In genomic region chr6:93665056-93665805, GRCm38 (mm10) we compare ENCODE assay signal across 28 mouse cellular contexts.
DNase-seq lines count a peak whose midpoint lies in the region; ATAC-seq lines count a peak whose summit lies in the region.
"Had no signal": no experiment of that assay in that cellular context is flagged by ENCODE, and none has a peak within 500 bp of the region (broad histone marks: within the 10 kb centered on the region; RNA-seq: fewer than 3 reads in every experiment).

No protein-coding gene starts in this region.

- no peak overlapping the region for H3K4me3 ChIP-seq in embryonic facial prominence, embryonic 12.5 days
- H3K4me3 ChIP-seq in embryonic facial prominence, embryonic 10.5 days = no peak overlapping the region
- no peak overlapping the region for H3K4me3 ChIP-seq in limb, embryonic 12.5 days (replicated peaks)
- H3K4me3 ChIP-seq in limb, embryonic 10.5 days = no peak overlapping the region
- no peak overlapping the region for H3K4me3 ChIP-seq in embryonic facial prominence, embryonic 14.5 days (ENCODE audit: low read depth, low read length)
- H3K4me3 ChIP-seq: embryonic facial prominence, embryonic 15.5 days; erythroblast, embryonic 14.5 days; forebrain, embryonic 10.5 days; forebrain, embryonic 12.5 days had no signal

- H3K4me2 ChIP-seq in embryonic facial prominence, embryonic 12.5 days (replicated peaks) = no peak overlapping the region
- no peak overlapping the region for H3K4me2 ChIP-seq in limb, embryonic 12.5 days
- H3K4me2 ChIP-seq in embryonic facial prominence, embryonic 14.5 days (ENCODE audit: low read depth, low read length) = no peak overlapping the region
- H3K4me2 ChIP-seq: embryonic facial prominence, embryonic 15.5 days; forebrain, embryonic 12.5 days had no signal

- H3K36me3 ChIP-seq in embryonic facial prominence, embryonic 12.5 days = no peaks in the 10 kb centered on the region
- no peaks in the 10 kb centered on the region for H3K36me3 ChIP-seq in embryonic facial prominence, embryonic 10.5 days (replicated peaks)
- H3K36me3 ChIP-seq in limb, embryonic 12.5 days = no peaks in the 10 kb centered on the region
- H3K36me3 ChIP-seq in limb, embryonic 10.5 days = no peaks in the 10 kb centered on the region
- H3K36me3 ChIP-seq in embryonic facial prominence, embryonic 14.5 days (ENCODE audit: control insufficient read depth, insufficient read depth, low read length) = no peaks in the 10 kb centered on the region
- H3K36me3 ChIP-seq: embryonic facial prominence, embryonic 15.5 days; forebrain, embryonic 10.5 days; forebrain, embryonic 12.5 days; G1E had no signal

- 0 out of 2 replicates have a peak overlapping the region, but pooled peaks have one; percentile 1 for H3K27ac ChIP-seq in embryonic facial prominence, embryonic 12.5 days
- H3K27ac ChIP-seq in embryonic facial prominence, embryonic 10.5 days (replicated peaks) = no peak overlapping the region
- 0 out of 2 replicates have a peak overlapping the region, but pooled peaks have one; percentile 26 for H3K27ac ChIP-seq in limb, embryonic 12.5 days
- H3K27ac ChIP-seq in limb, embryonic 10.5 days = no peak overlapping the region
- H3K27ac ChIP-seq in embryonic facial prominence, embryonic 14.5 days (replicated peaks; ENCODE audit: low read depth, low read length) = no peak overlapping the region
- H3K27ac ChIP-seq: embryonic facial prominence, embryonic 15.5 days; forebrain, embryonic 10.5 days; forebrain, embryonic 12.5 days had no signal

- H3K4me1 ChIP-seq in embryonic facial prominence, embryonic 12.5 days = peaks cover 11% of the 10 kb centered on the region
- H3K4me1 ChIP-seq in embryonic facial prominence, embryonic 10.5 days = peaks cover 10% of the 10 kb centered on the region
- peaks cover 20% of the 10 kb centered on the region for H3K4me1 ChIP-seq in limb, embryonic 12.5 days (replicated peaks)
- peaks cover 37% of the 10 kb centered on the region for H3K4me1 ChIP-seq in limb, embryonic 10.5 days
- H3K4me1 ChIP-seq in embryonic facial prominence, embryonic 14.5 days (ENCODE audit: control insufficient read depth, insufficient read depth, low read length) = 0 out of 2 replicates have a peak, but pooled peaks cover 4% of the 10 kb centered on the region
- H3K4me1 ChIP-seq: forebrain, embryonic 12.5 days had no signal

- H3K9me3 ChIP-seq in embryonic facial prominence, embryonic 12.5 days = no peaks in the 10 kb centered on the region
- H3K9me3 ChIP-seq in embryonic facial prominence, embryonic 10.5 days = no peaks in the 10 kb centered on the region
- H3K9me3 ChIP-seq in limb, embryonic 12.5 days = no peaks in the 10 kb centered on the region
- H3K9me3 ChIP-seq in limb, embryonic 10.5 days (replicated peaks) = no peaks in the 10 kb centered on the region
- H3K9me3 ChIP-seq in embryonic facial prominence, embryonic 14.5 days (ENCODE audit: control insufficient read depth, low read length) = no peaks in the 10 kb centered on the region
- H3K9me3 ChIP-seq: embryonic facial prominence, embryonic 15.5 days; forebrain, embryonic 10.5 days; forebrain, embryonic 12.5 days had no signal

- DNase-seq in embryonic facial prominence, embryonic 10.5 days (ENCODE audit: low spot score) = no peak
- no peak for DNase-seq in limb, embryonic 10.5 days (ENCODE audit: low spot score)
- peak; percentile 71 for DNase-seq in R1 (ENCODE audit: low read depth, low spot score)
- peak; percentile 17 for DNase-seq in embryonic facial prominence, embryonic 14.5 days (ENCODE audit: low spot score)
- no peak for DNase-seq in embryo, embryonic 11 days
- no peak for DNase-seq in left cerebral cortex, postnatal 25 days (ENCODE audit: low spot score in 2 of 2)
- DNase-seq: adrenal gland, adult 8-10 months; adrenal gland, postnatal 14 days; adrenal gland, postnatal 36 days; B cell, adult 2 months; cerebellum, adult 11-12 months; cerebellum, adult 2 months; cerebellum, adult 9-10 months; cerebellum, postnatal 10 days; cerebellum, postnatal 25 days had no signal

- H3K27me3 ChIP-seq in embryonic facial prominence, embryonic 12.5 days = no peaks in the 10 kb centered on the region
- H3K27me3 ChIP-seq in embryonic facial prominence, embryonic 10.5 days (replicated peaks; ENCODE audit: low read depth, poor library complexity, severe bottlenecking) = no peaks in the 10 kb centered on the region; the same call in 1 of the 2 replicates
- H3K27me3 ChIP-seq in limb, embryonic 12.5 days = no peaks in the 10 kb centered on the region
- no peaks in the 10 kb centered on the region for H3K27me3 ChIP-seq in limb, embryonic 10.5 days (ENCODE audit: low read depth, poor library complexity, severe bottlenecking)
- H3K27me3 ChIP-seq in embryonic facial prominence, embryonic 14.5 days (replicated peaks; ENCODE audit: control insufficient read depth, insufficient read depth, low read length) = no peaks in the 10 kb centered on the region
- H3K27me3 ChIP-seq: CH12.LX; embryonic facial prominence, embryonic 15.5 days; forebrain, embryonic 12.5 days; Patski had no signal

- intact Hi-C loops in left cerebral cortex, postnatal 25 days (cut with DNase I) = no loop called here

- ATAC-seq in embryonic facial prominence, embryonic 12.5 days (ENCODE audit: insufficient number of reproducible peaks, insufficient read depth, low FRiP score, low TSS enrichment) = no peak
- ATAC-seq in limb, embryonic 12.5 days (ENCODE audit: insufficient number of reproducible peaks, insufficient read depth, low FRiP score, low TSS enrichment, low read depth) = no peak
- ATAC-seq in embryonic facial prominence, embryonic 14.5 days (ENCODE audit: low read depth) = no peak
- ATAC-seq: activated CD4-positive, CD25-positive, alpha-beta regulatory T cell, adult 4 months; CD4-positive, CD25-positive, alpha-beta regulatory T cell, adult 4 months; forebrain, embryonic 14.5 days; forebrain, embryonic 16.5 days; Patski had no signal

- WGBS in embryonic facial prominence, embryonic 12.5 days = 82% methylated on average over 12 of the region's 12 CpGs
- 89% methylated on average over 12 of the region's 12 CpGs for WGBS in embryonic facial prominence, embryonic 10.5 days
- WGBS in limb, embryonic 12.5 days = 79% methylated on average over 12 of the region's 12 CpGs
- 87% methylated on average over 12 of the region's 12 CpGs for WGBS in limb, embryonic 10.5 days
- 77% methylated on average over 12 of the region's 12 CpGs for WGBS in embryonic facial prominence, embryonic 14.5 days

- no peak overlapping the region for H3K9ac ChIP-seq in embryonic facial prominence, embryonic 12.5 days
- H3K9ac ChIP-seq in limb, embryonic 12.5 days (replicated peaks) = no peak overlapping the region
- H3K9ac ChIP-seq in embryonic facial prominence, embryonic 14.5 days (ENCODE audit: low read depth, low read length) = no peak overlapping the region
- H3K9ac ChIP-seq: embryonic facial prominence, embryonic 15.5 days; forebrain, embryonic 12.5 days had no signal

Comparison
In these comparisons a context has a peak if more than half of its experiments do, and no peak if none do; other contexts are left out.
1. H3K27ac ChIP-seq: peak in embryonic facial prominence, embryonic 12.5 days (single experiment) and limb, embryonic 12.5 days (single experiment); none in embryonic facial prominence, embryonic 10.5 days (single experiment), limb, embryonic 10.5 days (single experiment) and embryonic facial prominence, embryonic 14.5 days (single experiment).
2. DNase-seq: peak in R1 (single experiment) and embryonic facial prominence, embryonic 14.5 days (single experiment); none in embryonic facial prominence, embryonic 10.5 days (single experiment), limb, embryonic 10.5 days (single experiment), embryo, embryonic 11 days (single experiment) and left cerebral cortex, postnatal 25 days (0 of 2).